Mouse (Mus musculus): ENCODE results near the gene Ppp2r1b.
A peak's percentile ranks its signal among the peaks of the same experiment; 100 is the strongest.

The Ppp2r1b gene

GRCm38 (mm10) chr9:50868182-50868581 lies 23.1 kb downstream of the Ppp2r1b start:
- DNase-seq = no peak

GRCm38 (mm10) chr9:50873210-50873609 lies 28.1 kb downstream of the Ppp2r1b start:
- no peak for DNase-seq

- DNase-seq = peak; percentile 62
These were observed 28.9 kb downstream of the Ppp2r1b start for GRCm38 (mm10) chr9:50874031-50874430.

- no peak for DNase-seq
These were observed 30.4 kb downstream of the Ppp2r1b start for GRCm38 (mm10) chr9:50875470-50875869.

GRCm38 (mm10) chr9:50876287-50876686 lies 31.2 kb downstream of the Ppp2r1b start:
- peak; percentile 79 for DNase-seq

- DNase-seq = no peak
These were observed 32.3 kb downstream of the Ppp2r1b start for GRCm38 (mm10) chr9:50877431-50877830.

- no peak for DNase-seq
These were observed 37.1 kb downstream of the Ppp2r1b start for GRCm38 (mm10) chr9:50882183-50882582.

- DNase-seq = no peak
These were observed 39.0 kb downstream of the Ppp2r1b start for GRCm38 (mm10) chr9:50884093-50884492.

GRCm38 (mm10) chr9:50884741-50885599 lies 39.9 kb downstream of the Ppp2r1b start:
- peak; percentile 82 for DNase-seq

GRCm38 (mm10) chr9:50885600-50885987 lies 40.5 kb downstream of the Ppp2r1b start:
- DNase-seq = no peak

GRCm38 (mm10) chr9:50886870-50887269 lies 41.8 kb downstream of the Ppp2r1b start:
- no peak for DNase-seq

GRCm38 (mm10) chr9:50887351-50887750 lies 42.2 kb downstream of the Ppp2r1b start:
- no peak for DNase-seq

- DNase-seq = no peak
These were observed 44.1 kb downstream of the Ppp2r1b start for GRCm38 (mm10) chr9:50889211-50889610.

GRCm38 (mm10) chr9:50889964-50890363 lies 44.9 kb downstream of the Ppp2r1b start:
- no peak for DNase-seq

GRCm38 (mm10) chr9:50890494-50891090 lies 45.5 kb downstream of the Ppp2r1b start:
- no peak for DNase-seq

GRCm38 (mm10) chr9:50893665-50894064 lies 48.6 kb downstream of the Ppp2r1b start:
- DNase-seq = no peak

- DNase-seq = no peak
These were observed 55.2 kb downstream of the Ppp2r1b start for GRCm38 (mm10) chr9:50900026-50900920.

- DNase-seq = no peak
These were observed 59.2 kb downstream of the Ppp2r1b start for GRCm38 (mm10) chr9:50904196-50904847.

- no peak for DNase-seq
These were observed 60.2 kb downstream of the Ppp2r1b start for GRCm38 (mm10) chr9:50905321-50905720.

- DNase-seq = no peak
These were observed 66.9 kb downstream of the Ppp2r1b start for GRCm38 (mm10) chr9:50911861-50912515.

- DNase-seq = no peak
These were observed 73.0 kb downstream of the Ppp2r1b start for GRCm38 (mm10) chr9:50918131-50918530.

- DNase-seq = no peak
These were observed 74.5 kb downstream of the Ppp2r1b start for GRCm38 (mm10) chr9:50919554-50919953.
